Mouse (Mus musculus): ENCODE results near the gene Mpp3.

GRCm38 (mm10) chr11:102034887-102035286, 6.6 kb upstream of the Mpp3 start:
- TF ChIP-seq CTCF (IDR thresholded peaks at IDR 0.05; ENCODE audit: insufficient read depth, low read length) (no peak), POLR2A (IDR thresholded peaks at IDR 0.05; ENCODE audit: borderline replicate concordance, extremely low read depth, low read depth, low read length) (no peak)
